Mouse (Mus musculus) spleen, adult 2 months (tissue): Measurements from ENCODE around the gene Cmklr1.

Experiments
- CTCF ChIP-seq: fragments of 200-500 bp; IDR thresholded peaks from 2 replicates; pipeline ENCODE4 v1.5.1; 2011; ENCODE audit warnings: mild to moderate bottlenecking, inconsistent platforms; ENCODE audit not compliant: insufficient read depth, insufficient read length, insufficient replicate concordance; ENCODE audit errors: extremely low read depth
- POLR2A ChIP-seq: fragments of 200-500 bp; IDR thresholded peaks from 2 replicates; pipeline ENCODE4 v1.6.1; 2011; ENCODE audit warnings: low read depth, low read length, inconsistent platforms

GRCm38 (mm10) chr5:113644520-113644919 lies 5.7 kb downstream of the Cmklr1 start:
- TF ChIP-seq POLR2A (no peak), CTCF (no peak)
